Mouse (Mus musculus) myocyte (in vitro differentiated cells): ENCODE measurements at regions not wholly inside any gene's neighbourhood (a gene's known extent, or its start where the extent isn't known, plus 50 kb on each side); places are given as distances from the start of the nearest gene placed in this dataset.

ENCODE experiments used
- H3K27me3 ChIP-seq: one replicate; pipeline ENCODE4 v1.6.1; 2011; ENCODE audit not compliant: control insufficient read depth, insufficient read depth, insufficient read length
- H3K36me3 ChIP-seq: one replicate; pipeline ENCODE4 v1.6.1; 2011; ENCODE audit not compliant: control insufficient read depth, insufficient read depth
- H3K4me2 ChIP-seq: one replicate; pipeline ENCODE4 v1.6.1; 2011; ENCODE audit warnings: low read depth, control low read depth
- H3K4me3 ChIP-seq: one replicate; pipeline ENCODE4 v1.5.1; 2011; ENCODE audit warnings: mild to moderate bottlenecking, control low read depth, moderate library complexity
- H3K79me2 ChIP-seq: one replicate; pipeline ENCODE4 v1.6.1; 2011; ENCODE audit not compliant: control insufficient read depth, insufficient read depth
- H3ac ChIP-seq: one replicate; pipeline ENCODE4 v1.6.1; 2011; ENCODE audit not compliant: control insufficient read depth, insufficient read length
- CEBPB ChIP-seq: IDR thresholded peaks from 2 replicates; pipeline ENCODE4 v1.6.1; 2011; ENCODE audit warnings: mild to moderate bottlenecking, moderate library complexity; ENCODE audit not compliant: poor library complexity, insufficient read depth, severe bottlenecking
- E2F4 ChIP-seq: IDR thresholded peaks from one replicate; pipeline ENCODE4 v1.6.1; 2011; ENCODE audit warnings: mild to moderate bottlenecking, control low read depth, moderate library complexity; ENCODE audit not compliant: insufficient read depth
- MAX ChIP-seq: IDR thresholded peaks from one replicate; pipeline ENCODE4 v1.6.1; 2011; ENCODE audit warnings: low read depth, mild to moderate bottlenecking, control low read depth
- MYOD1 ChIP-seq, 3 experiments: IDR thresholded peaks; one replicate each; pipeline ENCODE4 v1.6.1; 2011; ENCODE audit warnings: control low read depth in 2 of 3, low read depth in 2 of 3, mild to moderate bottlenecking in 2 of 3, moderate library complexity in 1 of 3; ENCODE audit not compliant: insufficient read length in 2 of 3, control insufficient read depth in 1 of 3
- MYOG ChIP-seq, 3 experiments: IDR thresholded peaks; one replicate each; pipeline ENCODE4 v1.6.1; 2011; ENCODE audit warnings: control low read depth in 2 of 3, low read depth in 2 of 3, mild to moderate bottlenecking in 2 of 3; ENCODE audit not compliant: insufficient read length in 2 of 3, control insufficient read depth in 1 of 3, insufficient read depth in 1 of 3
- POLR2A ChIP-seq: IDR thresholded peaks from one replicate; pipeline ENCODE4 v1.6.1; 2011; ENCODE audit warnings: low read depth, mild to moderate bottlenecking, control low read depth, moderate library complexity; ENCODE audit not compliant: insufficient read length
- POLR2AphosphoS2 ChIP-seq: IDR thresholded peaks from one replicate; pipeline ENCODE4 v1.6.1; 2011; ENCODE audit warnings: low read depth, control low read depth; ENCODE audit not compliant: insufficient read length
- REST ChIP-seq: IDR thresholded peaks from one replicate; pipeline ENCODE4 v1.6.1; 2011; ENCODE audit warnings: mild to moderate bottlenecking, control low read depth, moderate library complexity; ENCODE audit not compliant: insufficient read depth, insufficient read length
- SRF ChIP-seq: IDR thresholded peaks from one replicate; pipeline ENCODE4 v1.6.1; 2011; ENCODE audit warnings: low read depth; ENCODE audit not compliant: control insufficient read depth, insufficient read length
- TCF12 ChIP-seq: IDR thresholded peaks from one replicate; pipeline ENCODE4 v1.6.1; 2011; ENCODE audit warnings: mild to moderate bottlenecking, control low read depth; ENCODE audit not compliant: poor library complexity, insufficient read depth, severe bottlenecking
- TCF3 ChIP-seq: IDR thresholded peaks from one replicate; pipeline ENCODE4 v1.6.1; 2011; ENCODE audit warnings: low read depth, control low read depth; ENCODE audit not compliant: insufficient read length
- USF1 ChIP-seq: IDR thresholded peaks from one replicate; pipeline ENCODE4 v1.6.1; 2011; ENCODE audit warnings: low read depth, mild to moderate bottlenecking, control low read depth, moderate library complexity

DNA sequence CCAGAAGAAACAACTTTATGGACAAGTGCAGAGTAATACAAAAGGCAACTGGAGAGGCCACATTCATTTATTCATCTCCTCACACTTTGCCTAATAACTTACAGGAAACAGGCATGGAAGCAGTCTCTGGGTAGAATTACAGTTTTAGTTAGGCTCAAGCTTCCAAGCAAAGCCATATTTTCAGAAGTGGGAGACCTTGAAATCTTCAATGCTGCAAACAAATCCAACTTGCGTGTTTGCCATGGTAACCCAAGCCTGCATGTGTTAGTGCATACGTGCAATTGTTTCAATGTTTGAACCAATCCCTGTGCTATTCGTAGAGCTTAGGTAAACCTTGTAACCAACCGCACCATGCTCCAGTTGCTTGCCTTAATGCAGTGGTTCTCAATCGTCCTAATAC is 256.3 kb upstream of the Atp10a start:
- Histone ChIP-seq H3K79me2 (no peaks in the 10 kb centered on the region), H3ac (no peak overlapping the region), H3K27me3 (no peaks in the 10 kb centered on the region), H3K4me3 (peak overlapping the region; percentile 25), H3K36me3 (no peaks in the 10 kb centered on the region), H3K4me2 (peak overlapping the region; percentile 81)
- no peak for TF ChIP-seq MYOD1 (IDR thresholded peaks at IDR 0.05; ENCODE audit: control insufficient read depth in 1 of 3, insufficient read length in 2 of 3, low read depth in 2 of 3)
- no peak for TF ChIP-seq CEBPB
- no peak for TF ChIP-seq TCF12
- no peak for TF ChIP-seq POLR2AphosphoS2
- no peak for TF ChIP-seq POLR2A
- TF ChIP-seq SRF = no peak
- TF ChIP-seq TCF3 = no peak
- no peak for TF ChIP-seq MAX
- no peak for TF ChIP-seq USF1
- TF ChIP-seq MYOG (IDR thresholded peaks at IDR 0.05; ENCODE audit: control insufficient read depth in 1 of 3, insufficient read depth in 1 of 3, insufficient read length in 2 of 3, low read depth in 2 of 3) = no peak

- TF ChIP-seq TCF12 = no peak
- no peak for TF ChIP-seq POLR2A
- no peak for TF ChIP-seq TCF3
- no peak for TF ChIP-seq MYOG (IDR thresholded peaks at IDR 0.05; ENCODE audit: control insufficient read depth in 1 of 3, insufficient read depth in 1 of 3, insufficient read length in 2 of 3, low read depth in 2 of 3)
- no peak for TF ChIP-seq E2F4
- TF ChIP-seq REST = no peak
- TF ChIP-seq MAX = no peak
- no peak for TF ChIP-seq POLR2AphosphoS2
- no peak for TF ChIP-seq CEBPB
- TF ChIP-seq MYOD1 (IDR thresholded peaks at IDR 0.05; ENCODE audit: control insufficient read depth in 1 of 3, insufficient read length in 2 of 3, low read depth in 2 of 3) = no peak
- TF ChIP-seq USF1 = no peak
- TF ChIP-seq SRF = no peak
- H3K79me2 ChIP-seq = no peaks in the 10 kb centered on the region
- no peaks in the 10 kb centered on the region for H3K27me3 ChIP-seq
Observed at GRCm38 (mm10) chr7:58400594-58400993, 255.4 kb upstream of the Atp10a start.

GRCm38 (mm10) chr7:58436888-58437625 is 218.9 kb upstream of the Atp10a start:
- H3K4me3 ChIP-seq = no peak overlapping the region
- H3K79me2 ChIP-seq = no peaks in the 10 kb centered on the region
- H3K27me3 ChIP-seq = no peaks in the 10 kb centered on the region
- no peaks in the 10 kb centered on the region for H3K36me3 ChIP-seq
- no peak overlapping the region for H3K4me2 ChIP-seq
- no peak overlapping the region for H3ac ChIP-seq
- TF ChIP-seq SRF (no peak), POLR2A (no peak), MAX (no peak), CEBPB (no peak)

More at GRCm38 (mm10) chr7:58400594-58400993, 255.4 kb upstream of the Atp10a start:
- Histone ChIP-seq H3K4me2 (no peak overlapping the region), H3ac (no peak overlapping the region), H3K36me3 (no peaks in the 10 kb centered on the region), H3K4me3 (no peak overlapping the region)

DNA sequence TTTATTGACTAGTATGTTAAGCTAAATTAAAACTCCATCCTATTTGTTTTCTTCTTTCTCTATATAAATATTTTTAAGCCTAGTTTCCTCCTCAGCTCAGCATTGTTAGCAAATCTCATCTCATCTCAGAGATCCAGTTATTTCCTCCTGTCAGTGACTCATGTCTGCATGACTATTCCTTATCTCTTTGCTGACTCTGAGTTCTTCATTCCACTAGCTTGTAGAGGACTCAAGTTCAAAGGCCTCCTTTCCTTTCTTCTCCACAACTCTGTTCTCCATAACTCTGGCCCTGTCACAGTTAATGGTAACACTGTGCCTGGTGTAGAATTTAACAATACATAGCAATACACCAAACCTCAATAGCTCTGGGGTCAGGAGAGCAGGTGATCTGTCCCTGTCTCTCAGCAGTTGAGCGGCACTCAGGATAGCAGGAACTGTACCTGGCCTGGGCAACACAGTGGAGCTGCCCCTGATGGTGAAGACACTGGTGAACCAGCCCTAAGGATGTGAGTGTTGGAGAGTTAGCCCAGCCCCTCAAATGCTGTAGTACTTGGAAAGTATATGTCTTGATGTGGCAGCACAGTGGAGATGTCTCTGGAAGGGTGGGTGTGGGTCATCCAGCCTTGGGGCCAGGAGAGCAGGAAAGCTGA is 213.3 kb upstream of the Atp10a start:
- Histone ChIP-seq H3K4me3 (no peak overlapping the region), H3K79me2 (no peaks in the 10 kb centered on the region), H3K27me3 (no peaks in the 10 kb centered on the region), H3K36me3 (no peaks in the 10 kb centered on the region), H3K4me2 (peak overlapping the region; percentile 24), H3ac (no peak overlapping the region)
- TF ChIP-seq MAX (no peak), SRF (no peak), POLR2A (no peak), REST (no peak), MYOD1 (IDR thresholded peaks at IDR 0.05; ENCODE audit: control insufficient read depth in 1 of 3, insufficient read length in 2 of 3, low read depth in 2 of 3) (no peak)

DNA sequence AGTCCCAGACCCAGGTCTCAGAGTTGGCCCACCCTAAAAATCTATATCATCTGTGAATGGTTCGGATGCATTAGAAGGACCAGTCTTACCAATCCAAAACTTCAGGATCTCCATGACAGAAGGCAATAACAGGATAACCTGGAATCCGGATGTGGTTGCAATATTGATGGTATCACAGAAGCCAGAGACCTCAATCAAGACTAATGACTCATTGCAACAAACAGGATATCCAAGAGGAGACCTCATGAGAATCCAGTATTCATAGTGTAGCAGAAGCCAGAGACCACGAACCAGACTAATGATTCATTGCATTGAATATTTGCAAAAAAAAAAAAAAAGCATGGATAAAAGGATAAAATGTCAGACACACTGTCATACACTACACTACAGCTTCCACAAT is 212.7 kb upstream of the Atp10a start:
- no peak overlapping the region for H3ac ChIP-seq
- H3K4me2 ChIP-seq = peak overlapping the region; percentile 24
- no peaks in the 10 kb centered on the region for H3K36me3 ChIP-seq
- H3K27me3 ChIP-seq = no peaks in the 10 kb centered on the region
- H3K4me3 ChIP-seq = no peak overlapping the region
- no peaks in the 10 kb centered on the region for H3K79me2 ChIP-seq
- TF ChIP-seq SRF = no peak
- no peak for TF ChIP-seq TCF12
- TF ChIP-seq E2F4 = no peak
- 0 out of 2 replicates have a peak, but pooled peaks have one; percentile 28 for TF ChIP-seq CEBPB
